Mouse (Mus musculus): ENCODE measurements around the gene Etv6. TPM values are rescaled to one million over a fixed set of nuclear protein-coding genes. Genes with fewer than 3 reads are reported as not detected.

The Etv6 gene
- polyA plus RNA-seq, 1 experiment from 2014 or later: 16.5 TPM

GRCm38 (mm10) chr6:134020821-134021220 lies 14.7 kb upstream of the Etv6 start:
- H3K27ac ChIP-seq (ENCODE audit: low read depth): no peak overlapping the region
- WGBS: 79% methylated on average over 6 of the region's 6 CpGs

GRCm38 (mm10) chr6:134026264-134026663 lies 9.2 kb upstream of the Etv6 start:
- H3K4me2 ChIP-seq (ENCODE audit: low read length): no peak overlapping the region

More at GRCm38 (mm10) chr6:134020821-134021220, 14.7 kb upstream of the Etv6 start:
- H3K4me3 ChIP-seq (ENCODE audit: low read depth, low read length): no peak overlapping the region
- H3K36me3 ChIP-seq (ENCODE audit: control insufficient read depth, insufficient read depth, low read length): no peaks in the 10 kb centered on the region
- no peak for ATAC-seq (replicated peaks; ENCODE audit: low FRiP score, low TSS enrichment, low read depth)
- no peak overlapping the region for H3K4me2 ChIP-seq (ENCODE audit: low read length)
- no peaks in the 10 kb centered on the region for H3K9me3 ChIP-seq (ENCODE audit: control insufficient read depth, low read length)
- no peaks in the 10 kb centered on the region for H3K4me1 ChIP-seq (replicated peaks; ENCODE audit: control insufficient read depth, insufficient read depth, low read length)
- H3K27me3 ChIP-seq (replicated peaks; ENCODE audit: control insufficient read depth, insufficient read depth, low read length): no peaks in the 10 kb centered on the region
- no peak overlapping the region for H3K9ac ChIP-seq (ENCODE audit: low read length)
- no peak for DNase-seq (ENCODE audit: low spot score)

GRCm38 (mm10) chr6:134027022-134027421 lies 8.5 kb upstream of the Etv6 start:
- no peak overlapping the region for H3K9ac ChIP-seq (ENCODE audit: low read length)
- ATAC-seq (replicated peaks; ENCODE audit: low FRiP score, low TSS enrichment, low read depth): no peak

More at GRCm38 (mm10) chr6:134026264-134026663, 9.2 kb upstream of the Etv6 start:
- H3K4me1 ChIP-seq (replicated peaks; ENCODE audit: control insufficient read depth, insufficient read depth, low read length): no peaks in the 10 kb centered on the region
- no peak overlapping the region for H3K4me3 ChIP-seq (ENCODE audit: low read depth, low read length)
- H3K27ac ChIP-seq (ENCODE audit: low read depth): no peak overlapping the region
- 69% methylated on average over 2 of the region's 2 CpGs for WGBS
- DNase-seq (ENCODE audit: low spot score): no peak
- H3K9me3 ChIP-seq (ENCODE audit: control insufficient read depth, low read length): 0 out of 2 replicates have a peak, but pooled peaks cover 4% of the 10 kb centered on the region
- ATAC-seq (replicated peaks; ENCODE audit: low FRiP score, low TSS enrichment, low read depth): no peak
- H3K27me3 ChIP-seq (replicated peaks; ENCODE audit: control insufficient read depth, insufficient read depth, low read length): no peaks in the 10 kb centered on the region
- H3K9ac ChIP-seq (ENCODE audit: low read length): no peak overlapping the region
- no peaks in the 10 kb centered on the region for H3K36me3 ChIP-seq (ENCODE audit: control insufficient read depth, insufficient read depth, low read length)

GRCm38 (mm10) chr6:134032451-134032850 lies 3.0 kb upstream of the Etv6 start:
- ATAC-seq (replicated peaks; ENCODE audit: low FRiP score, low TSS enrichment, low read depth) (no peak), DNase-seq (ENCODE audit: low spot score) (no peak)
- H3K9me3 ChIP-seq (ENCODE audit: control insufficient read depth, low read length): 0 out of 2 replicates have a peak, but pooled peaks cover 4% of the 10 kb centered on the region
- H3K9ac ChIP-seq (ENCODE audit: low read length): no peak overlapping the region
- H3K36me3 ChIP-seq (ENCODE audit: control insufficient read depth, insufficient read depth, low read length): no peaks in the 10 kb centered on the region
- H3K27me3 ChIP-seq (replicated peaks; ENCODE audit: control insufficient read depth, insufficient read depth, low read length): no peaks in the 10 kb centered on the region
- no peak overlapping the region for H3K4me3 ChIP-seq (ENCODE audit: low read depth, low read length)
- peaks cover 8% of the 10 kb centered on the region for H3K4me1 ChIP-seq (replicated peaks; ENCODE audit: control insufficient read depth, insufficient read depth, low read length)
- no peak overlapping the region for H3K27ac ChIP-seq (ENCODE audit: low read depth)
- 36% methylated on average over 7 of the region's 7 CpGs for WGBS
- H3K4me2 ChIP-seq (ENCODE audit: low read length): no peak overlapping the region

More at GRCm38 (mm10) chr6:134027022-134027421, 8.5 kb upstream of the Etv6 start:
- H3K36me3 ChIP-seq (ENCODE audit: control insufficient read depth, insufficient read depth, low read length): no peaks in the 10 kb centered on the region
- H3K9me3 ChIP-seq (ENCODE audit: control insufficient read depth, low read length): 0 out of 2 replicates have a peak, but pooled peaks cover 4% of the 10 kb centered on the region
- no peaks in the 10 kb centered on the region for H3K4me1 ChIP-seq (replicated peaks; ENCODE audit: control insufficient read depth, insufficient read depth, low read length)
- 81% methylated on average over 4 of the region's 4 CpGs for WGBS
- no peaks in the 10 kb centered on the region for H3K27me3 ChIP-seq (replicated peaks; ENCODE audit: control insufficient read depth, insufficient read depth, low read length)
- H3K27ac ChIP-seq (ENCODE audit: low read depth): no peak overlapping the region
- no peak overlapping the region for H3K4me2 ChIP-seq (ENCODE audit: low read length)
- DNase-seq (ENCODE audit: low spot score): no peak
- no peak overlapping the region for H3K4me3 ChIP-seq (ENCODE audit: low read depth, low read length)

- no peaks in the 10 kb centered on the region for H3K9me3 ChIP-seq (ENCODE audit: control insufficient read depth, low read length)
- no peaks in the 10 kb centered on the region for H3K36me3 ChIP-seq (ENCODE audit: control insufficient read depth, insufficient read depth, low read length)
- 2% methylated on average over 8 of the region's 8 CpGs for WGBS
- H3K27me3 ChIP-seq (replicated peaks; ENCODE audit: control insufficient read depth, insufficient read depth, low read length): no peaks in the 10 kb centered on the region
- H3K4me3 ChIP-seq (ENCODE audit: low read depth, low read length): peak overlapping the region; percentile 91
- DNase-seq (ENCODE audit: low spot score): no peak
- peaks cover 27% of the 10 kb centered on the region for H3K4me1 ChIP-seq (replicated peaks; ENCODE audit: control insufficient read depth, insufficient read depth, low read length)
- peak overlapping the region; percentile 98 for H3K9ac ChIP-seq (ENCODE audit: low read length)
- no peak for ATAC-seq (replicated peaks; ENCODE audit: low FRiP score, low TSS enrichment, low read depth)
- H3K4me2 ChIP-seq (ENCODE audit: low read length): peak overlapping the region; percentile 80
- H3K27ac ChIP-seq (ENCODE audit: low read depth): peak overlapping the region; percentile 100
These were observed 1.1 kb upstream of the Etv6 start for GRCm38 (mm10) chr6:134034436-134034835.

GRCm38 (mm10) chr6:134034904-134035489 lies 503 bp upstream of the Etv6 start:
- peak; percentile 93 for ATAC-seq (replicated peaks; ENCODE audit: low FRiP score, low TSS enrichment, low read depth)
- WGBS: under 1% methylated on average over 55 of the region's 55 CpGs
- DNase-seq (ENCODE audit: low spot score): peak; percentile 91

GRCm38 (mm10) chr6:134036491-134036911 lies 1.0 kb downstream of the Etv6 start:
- Histone ChIP-seq H3K27ac (ENCODE audit: low read depth) (peak overlapping the region; percentile 100), H3K36me3 (ENCODE audit: control insufficient read depth, insufficient read depth, low read length) (no peaks in the 10 kb centered on the region), H3K27me3 (replicated peaks; ENCODE audit: control insufficient read depth, insufficient read depth, low read length) (no peaks in the 10 kb centered on the region), H3K4me3 (ENCODE audit: low read depth, low read length) (peak overlapping the region; percentile 91), H3K9ac (ENCODE audit: low read length) (peak overlapping the region; percentile 98), H3K9me3 (ENCODE audit: control insufficient read depth, low read length) (no peaks in the 10 kb centered on the region), H3K4me2 (ENCODE audit: low read length) (peak overlapping the region; percentile 80), H3K4me1 (replicated peaks; ENCODE audit: control insufficient read depth, insufficient read depth, low read length) (peaks cover 44% of the 10 kb centered on the region)
- DNase-seq (ENCODE audit: low spot score) (no peak), ATAC-seq (replicated peaks; ENCODE audit: low FRiP score, low TSS enrichment, low read depth) (no peak)
- WGBS: 0% methylated on average over 7 of the region's 8 CpGs

More at GRCm38 (mm10) chr6:134034904-134035489, 503 bp upstream of the Etv6 start:
- peak overlapping the region; percentile 80 for H3K4me2 ChIP-seq (ENCODE audit: low read length)
- H3K4me3 ChIP-seq (ENCODE audit: low read depth, low read length): peak overlapping the region; percentile 91
- H3K36me3 ChIP-seq (ENCODE audit: control insufficient read depth, insufficient read depth, low read length): no peaks in the 10 kb centered on the region
- H3K27ac ChIP-seq (ENCODE audit: low read depth): peak overlapping the region; percentile 100
- no peaks in the 10 kb centered on the region for H3K9me3 ChIP-seq (ENCODE audit: control insufficient read depth, low read length)
- no peaks in the 10 kb centered on the region for H3K27me3 ChIP-seq (replicated peaks; ENCODE audit: control insufficient read depth, insufficient read depth, low read length)
- peak overlapping the region; percentile 98 for H3K9ac ChIP-seq (ENCODE audit: low read length)
- H3K4me1 ChIP-seq (replicated peaks; ENCODE audit: control insufficient read depth, insufficient read depth, low read length): peaks cover 30% of the 10 kb centered on the region

GRCm38 (mm10) chr6:134036951-134037431 lies 1.5 kb downstream of the Etv6 start:
- H3K27ac ChIP-seq (ENCODE audit: low read depth): no peak overlapping the region
- peak overlapping the region; percentile 80 for H3K4me2 ChIP-seq (ENCODE audit: low read length)
- H3K9ac ChIP-seq (ENCODE audit: low read length): peak overlapping the region; percentile 98
- H3K4me1 ChIP-seq (replicated peaks; ENCODE audit: control insufficient read depth, insufficient read depth, low read length): peaks cover 48% of the 10 kb centered on the region
- H3K27me3 ChIP-seq (replicated peaks; ENCODE audit: control insufficient read depth, insufficient read depth, low read length): no peaks in the 10 kb centered on the region
- 9% methylated on average over 3 of the region's 3 CpGs for WGBS
- no peak for DNase-seq (ENCODE audit: low spot score)
- no peak for ATAC-seq (replicated peaks; ENCODE audit: low FRiP score, low TSS enrichment, low read depth)
- peak overlapping the region; percentile 91 for H3K4me3 ChIP-seq (ENCODE audit: low read depth, low read length)
- H3K9me3 ChIP-seq (ENCODE audit: control insufficient read depth, low read length): no peaks in the 10 kb centered on the region
- H3K36me3 ChIP-seq (ENCODE audit: control insufficient read depth, insufficient read depth, low read length): no peaks in the 10 kb centered on the region

- H3K9me3 ChIP-seq (ENCODE audit: control insufficient read depth, low read length): no peaks in the 10 kb centered on the region
- H3K4me1 ChIP-seq (replicated peaks; ENCODE audit: control insufficient read depth, insufficient read depth, low read length): peaks cover 55% of the 10 kb centered on the region
- DNase-seq (ENCODE audit: low spot score) (no peak), ATAC-seq (replicated peaks; ENCODE audit: low FRiP score, low TSS enrichment, low read depth) (no peak)
- no peak overlapping the region for H3K27ac ChIP-seq (ENCODE audit: low read depth)
- 0 out of 2 replicates have a peak overlapping the region, but pooled peaks have one; percentile 27 for H3K9ac ChIP-seq (ENCODE audit: low read length)
- peak overlapping the region; percentile 91 for H3K4me3 ChIP-seq (ENCODE audit: low read depth, low read length)
- no peaks in the 10 kb centered on the region for H3K27me3 ChIP-seq (replicated peaks; ENCODE audit: control insufficient read depth, insufficient read depth, low read length)
- H3K36me3 ChIP-seq (ENCODE audit: control insufficient read depth, insufficient read depth, low read length): no peaks in the 10 kb centered on the region
- H3K4me2 ChIP-seq (ENCODE audit: low read length): peak overlapping the region; percentile 80
- 25% methylated on average over 10 of the region's 10 CpGs for WGBS
These were observed 2.5 kb downstream of the Etv6 start for GRCm38 (mm10) chr6:134037960-134038359.

Measured in intestine, embryonic 14.5 days (tissue).